Mouse (Mus musculus) forebrain, postnatal 0 days (tissue): ENCODE results near the gene Pgr15l. TPM values are rescaled to one million over a fixed set of nuclear protein-coding genes. Genes with fewer than 3 reads are reported as not detected.
A peak's percentile ranks its signal among the peaks of the same experiment; 100 is the strongest.

Source experiments
- ATAC-seq: fragments of 200-750 bp; cut with Nextera tagmentation; 2 replicates; pipeline ENCODE4 v1.8.0; 2017; ENCODE audit warnings: mild to moderate bottlenecking, moderate library complexity
- DNase-seq: peaks from one replicate; pipeline ENCODE4 v3.0.0-alpha.2; 2015
- H3K27ac ChIP-seq: fragments of 300-500 bp; sonication (generic); 2 replicates; pipeline ENCODE4 v1.5.1; 2014; ENCODE audit warnings: low read depth, mild to moderate bottlenecking, antibody characterized with exemption, low read length, moderate library complexity, mixed read lengths
- H3K27me3 ChIP-seq: fragments of 300-500 bp; sonication (generic); 2 replicates; pipeline ENCODE4 v1.6.1; 2014; ENCODE audit warnings: mild to moderate bottlenecking, low read length, mixed read lengths; ENCODE audit not compliant: insufficient read depth
- H3K36me3 ChIP-seq: fragments of 300-500 bp; sonication (generic); 2 replicates; pipeline ENCODE4 v1.6.1; 2014; ENCODE audit warnings: mild to moderate bottlenecking, moderate library complexity; ENCODE audit not compliant: insufficient read depth
- H3K4me1 ChIP-seq: fragments of 300-500 bp; sonication (generic); 2 replicates; pipeline ENCODE4 v1.6.1; 2014; ENCODE audit warnings: antibody characterized with exemption; ENCODE audit not compliant: insufficient read depth
- H3K4me2 ChIP-seq: fragments of 300-500 bp; sonication (generic); 2 replicates; pipeline ENCODE4 v1.6.1; 2014; ENCODE audit warnings: low read depth, mild to moderate bottlenecking, moderate library complexity
- H3K4me3 ChIP-seq: fragments of 300-500 bp; sonication (generic); 2 replicates; pipeline ENCODE4 v1.5.1; 2014; ENCODE audit warnings: low read depth, low read length, mixed read lengths
- H3K9ac ChIP-seq: fragments of 300-500 bp; sonication (generic); 2 replicates; pipeline ENCODE4 v1.6.1; 2014; ENCODE audit warnings: mild to moderate bottlenecking
- H3K9me3 ChIP-seq: fragments of 300-500 bp; sonication (generic); 2 replicates; pipeline ENCODE4 v1.6.1; 2016; ENCODE audit warnings: low read length
- CTCF ChIP-seq: sonication (generic); IDR thresholded peaks from 2 replicates; pipeline ENCODE4 v1.5.1; 2016; ENCODE audit warnings: antibody characterized with exemption, control low read depth, low read depth
- WGBS: fragments of 180-500 bp; shearing (Covaris S2); extraction: QIAGEN DNeasy Blood & Tissue Kit; methylation state at CpG from one replicate; pipeline ENCODE4 v1.1.7; 2014; 5-methylcytosine and 5-hydroxymethylcytosine counted together
- polyA plus RNA-seq: library from polyadenylated mRNA; unstranded; fragments of >200 nt; fragmentation: Nextera tagmentation; extraction: Ambion mirVana; gene quantifications from 2 replicates; pipeline ENCODE4 v1.2.1, GENCODE M21; 2015
- total RNA-seq: library from RNA; depleted of rRNA; stranded (reverse); fragments of >200 nt; gene quantifications from 2 replicates; pipeline ENCODE4 v1.2.3, GENCODE M21; 2014; rRNA removed

Gene Pgr15l
- total RNA-seq, result 0.46 and 0.81 TPM in 2 replicates
- 0.18 and 0.54 TPM in 2 replicates for polyA plus RNA-seq

- no peaks in the 10 kb centered on the region for H3K36me3 ChIP-seq
- H3K27me3 ChIP-seq, result no peaks in the 10 kb centered on the region
- no peak within 1 kb of the TSS for H3K27ac ChIP-seq
- peak within 1 kb of the TSS; percentile 34 for H3K4me2 ChIP-seq
- DNase-seq (no peak), ATAC-seq (peak; percentile 53)
- H3K9ac ChIP-seq, result no peak within 1 kb of the TSS
- H3K4me1 ChIP-seq, result no peaks in the 10 kb centered on the region
- peak within 1 kb of the TSS; percentile 25 for H3K4me3 ChIP-seq
- no peak for TF ChIP-seq CTCF
- WGBS, result 36% methylated on average over 20 of the region's 20 CpGs
- no peaks in the 10 kb centered on the region for H3K9me3 ChIP-seq
Observed at GRCm38 (mm10) chrX:97072369-97072768, at the start of gene Pgr15l. Gene Pgr15l (plus strand): TSS chrX:97072596.

GRCm38 (mm10) chrX:97027540-97027939, 44.9 kb upstream of the Pgr15l start:
- H3K36me3 ChIP-seq, result no peaks in the 10 kb centered on the region
- H3K27ac ChIP-seq, result no peak overlapping the region
- TF ChIP-seq CTCF, result no peak
- no peaks in the 10 kb centered on the region for H3K27me3 ChIP-seq
- H3K4me3 ChIP-seq, result no peak overlapping the region
- ATAC-seq (no peak), DNase-seq (no peak)
- no peaks in the 10 kb centered on the region for H3K4me1 ChIP-seq
- no peak overlapping the region for H3K4me2 ChIP-seq
- no peak overlapping the region for H3K9ac ChIP-seq
- no peaks in the 10 kb centered on the region for H3K9me3 ChIP-seq

- WGBS, result 19% methylated on average over 11 of the region's 11 CpGs
- TF ChIP-seq CTCF, result no peak
- Histone ChIP-seq H3K27me3 (no peaks in the 10 kb centered on the region), H3K9me3 (no peaks in the 10 kb centered on the region), H3K9ac (no peak overlapping the region), H3K4me3 (no peak overlapping the region), H3K4me1 (no peaks in the 10 kb centered on the region), H3K4me2 (0 out of 2 replicates have a peak overlapping the region, but pooled peaks have one; percentile 13), H3K36me3 (no peaks in the 10 kb centered on the region), H3K27ac (no peak overlapping the region)
- DNase-seq (peak; percentile 37), ATAC-seq (peak; percentile 93)
Observed at GRCm38 (mm10) chrX:97069816-97070215, 2.6 kb upstream of the Pgr15l start.
